Mouse (Mus musculus) granulocyte monocyte progenitor cell, adult 5-6 weeks (primary cell): ENCODE data around the gene Acoxl. TPM values are rescaled to one million over a fixed set of nuclear protein-coding genes. Genes with fewer than 3 reads are reported as not detected.
"Not testable (repeated sequence)": the region's sequence is repeated elsewhere in the genome, so short reads cannot be mapped to it uniquely, and the experiment has no call there.

Experiments used
- ATAC-seq: replicated peaks from 2 replicates; pipeline ENCODE4 v1.8.0; 2016; ENCODE audit warnings: mild to moderate bottlenecking, moderate TSS enrichment, inconsistent platforms; ENCODE audit not compliant: poor library complexity, severe bottlenecking
- total RNA-seq, 2 experiments: library from RNA; stranded (forward) in 1 of 2; stranded (reverse) in 1 of 2; fragments of 200-712, 200-1000 nt in 1 of 2; fragments of >200 nt in 1 of 2; fragmentation: Nextera tagmentation in 1 of 2; gene quantifications; 2 replicates each; pipeline ENCODE4 v1.2.3; 2014 to 2017

Acoxl gene
- total RNA-seq, 2 experiments from 2014 or later = not detected

- no peak for ATAC-seq
These were observed 233.1 kb downstream of the Acoxl start for GRCm38 (mm10) chr2:128071791-128072190.

GRCm38 (mm10) chr2:128072944-128073343, 234.3 kb downstream of the Acoxl start:
- ATAC-seq = peak; percentile 57

- ATAC-seq = no peak
These were observed 234.9 kb downstream of the Acoxl start for GRCm38 (mm10) chr2:128073603-128074002.

GRCm38 (mm10) chr2:128076936-128077335, 238.3 kb downstream of the Acoxl start:
- ATAC-seq = no peak

- no peak for ATAC-seq
These were observed 240.2 kb downstream of the Acoxl start for GRCm38 (mm10) chr2:128078859-128079258.

GRCm38 (mm10) chr2:128079316-128079715, 240.6 kb downstream of the Acoxl start:
- no peak for ATAC-seq

- no peak for ATAC-seq
These were observed 245.2 kb downstream of the Acoxl start for GRCm38 (mm10) chr2:128083844-128084243.

- no peak for ATAC-seq
These were observed 245.9 kb downstream of the Acoxl start for GRCm38 (mm10) chr2:128084607-128085006.

- peak; percentile 50; the same call in 1 of the 2 replicates for ATAC-seq
These were observed 246.8 kb downstream of the Acoxl start for GRCm38 (mm10) chr2:128085481-128085880.

- no peak for ATAC-seq
These were observed 247.7 kb downstream of the Acoxl start for GRCm38 (mm10) chr2:128086301-128086886.

GRCm38 (mm10) chr2:128086996-128087526, 248.4 kb downstream of the Acoxl start:
- ATAC-seq = no peak

GRCm38 (mm10) chr2:128087798-128088545, 249.3 kb downstream of the Acoxl start:
- no peak for ATAC-seq

- ATAC-seq = no peak
These were observed 251.7 kb downstream of the Acoxl start for GRCm38 (mm10) chr2:128090283-128090885.

- no peak for ATAC-seq
These were observed 253.0 kb downstream of the Acoxl start for GRCm38 (mm10) chr2:128091431-128092369.

GRCm38 (mm10) chr2:128092451-128092850, 253.8 kb downstream of the Acoxl start:
- no peak for ATAC-seq

- ATAC-seq = no peak
These were observed 255.5 kb downstream of the Acoxl start for GRCm38 (mm10) chr2:128094196-128094595.

GRCm38 (mm10) chr2:128094602-128095001, 255.9 kb downstream of the Acoxl start:
- no peak for ATAC-seq

- ATAC-seq = no peak
These were observed 256.6 kb downstream of the Acoxl start for GRCm38 (mm10) chr2:128095270-128095669.

GRCm38 (mm10) chr2:128096070-128096469, 257.4 kb downstream of the Acoxl start:
- no peak for ATAC-seq

GRCm38 (mm10) chr2:128098118-128098517, 259.4 kb downstream of the Acoxl start:
- not testable (repeated sequence) for ATAC-seq
